Mouse (Mus musculus) embryonic fibroblast, embryonic 13.5 days (primary cell): ENCODE data around the gene Mitd1.

Source experiments
- CTCF ChIP-seq: IDR thresholded peaks from 2 replicates; pipeline ENCODE4 v1.5.1; 2011; ENCODE audit warnings: mild to moderate bottlenecking, control low read depth, low read length, moderate library complexity, borderline replicate concordance; ENCODE audit not compliant: insufficient read depth
- POLR2A ChIP-seq: IDR thresholded peaks from 2 replicates; pipeline ENCODE4 v1.6.1; 2011; ENCODE audit warnings: low read depth, mild to moderate bottlenecking, control low read depth, low read length, moderate library complexity

DNA sequence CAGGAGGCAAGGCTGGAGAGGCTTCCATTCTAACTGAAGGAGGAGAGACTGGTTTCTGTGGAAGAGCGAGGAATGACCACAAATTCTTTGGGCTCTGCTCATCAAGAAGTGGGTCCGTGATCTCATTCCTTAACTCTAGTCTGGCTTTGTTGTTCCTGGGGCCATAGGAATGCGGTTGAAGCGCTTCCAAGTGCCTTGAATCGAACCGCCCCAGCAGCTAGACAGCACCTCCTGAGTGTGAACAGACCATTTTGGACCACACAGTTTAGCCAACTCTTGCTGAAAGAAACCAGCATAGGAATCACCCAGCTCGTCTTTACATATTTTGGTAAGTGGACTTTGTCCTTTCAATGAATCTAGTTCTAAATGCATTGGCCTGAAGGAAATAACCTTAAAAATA is 18.5 kb downstream of the Mitd1 start, which contains the start of gene Lipt1:
- TF ChIP-seq CTCF (no peak), POLR2A (no peak; the same call in 1 of the 2 replicates)
